Mouse (Mus musculus) liver, embryonic 11.5 days (tissue): Measurements from ENCODE around the gene Cd200r1. TPM values are rescaled to one million over a fixed set of nuclear protein-coding genes. Genes with fewer than 3 reads are reported as not detected.
"Not testable (repeated sequence)": the region's sequence is repeated elsewhere in the genome, so short reads cannot be mapped to it uniquely, and the experiment has no call there.

Experiments
- ATAC-seq: fragments of 200-750 bp; cut with Nextera tagmentation; replicated peaks from 2 replicates; pipeline ENCODE4 v1.8.0; 2017; ENCODE audit warnings: moderate number of reproducible peaks, mild to moderate bottlenecking, moderate TSS enrichment, moderate library complexity; ENCODE audit not compliant: low FRiP score
- DNase-seq: peaks from one replicate; pipeline ENCODE4 v3.0.0-alpha.2; 2017; ENCODE audit warnings: low spot score
- H3K27ac ChIP-seq: fragments of 300-500 bp; sonication (generic); 2 replicates; pipeline ENCODE4 v1.5.1; 2014; ENCODE audit warnings: mild to moderate bottlenecking, low read depth, low read length, control low read depth
- H3K27me3 ChIP-seq: fragments of 300-500 bp; sonication (generic); replicated peaks from 2 replicates; pipeline ENCODE4 v1.6.1; 2014; ENCODE audit warnings: low read length, mixed read lengths; ENCODE audit not compliant: control insufficient read depth, insufficient read depth
- H3K36me3 ChIP-seq: fragments of 300-500 bp; sonication (generic); 2 replicates; pipeline ENCODE4 v1.6.1; 2014; ENCODE audit warnings: mild to moderate bottlenecking, low read length, moderate library complexity, mixed read lengths; ENCODE audit not compliant: control insufficient read depth, insufficient read depth
- H3K4me1 ChIP-seq: fragments of 300-500 bp; sonication (generic); replicated peaks from 2 replicates; pipeline ENCODE4 v1.6.1; 2014; ENCODE audit warnings: low read length, mixed read lengths; ENCODE audit not compliant: control insufficient read depth, insufficient read depth
- H3K4me2 ChIP-seq: fragments of 300-500 bp; sonication (generic); 2 replicates; pipeline ENCODE4 v1.6.1; 2014; ENCODE audit warnings: mild to moderate bottlenecking, control low read depth, moderate library complexity
- H3K4me3 ChIP-seq: fragments of 300-500 bp; sonication (generic); 2 replicates; pipeline ENCODE4 v1.5.1; 2014; ENCODE audit warnings: low read depth, low read length, control low read depth
- H3K9ac ChIP-seq: fragments of 300-500 bp; sonication (generic); 2 replicates; pipeline ENCODE4 v1.6.1; 2014; ENCODE audit warnings: low read depth, low read length, control low read depth
- H3K9me3 ChIP-seq: fragments of 300-500 bp; sonication (generic); 2 replicates; pipeline ENCODE4 v1.6.1; 2016; ENCODE audit warnings: low read length, inconsistent platforms, mixed read lengths; ENCODE audit not compliant: control insufficient read depth
- WGBS: fragments of 180-500 bp; shearing (Covaris S2); extraction: QIAGEN DNeasy Blood & Tissue Kit; methylation state at CpG from one replicate; pipeline ENCODE4 v1.1.7; 2014; 5-methylcytosine and 5-hydroxymethylcytosine counted together
- polyA plus RNA-seq: library from polyadenylated mRNA; unstranded; fragments of >200 nt; fragmentation: Nextera tagmentation; extraction: Ambion mirVana; gene quantifications from 2 replicates; pipeline ENCODE4 v1.2.1, GENCODE M21; 2014

Cd200r1 gene
- polyA plus RNA-seq, 1 experiment from 2014 or later: 5.9 TPM

- ATAC-seq (no peak), DNase-seq (no peak)
- H3K4me1 ChIP-seq: no peaks in the 10 kb centered on the region
- WGBS: 84% methylated on average over 3 of the region's 3 CpGs
- H3K36me3 ChIP-seq: no peaks in the 10 kb centered on the region
- no peaks in the 10 kb centered on the region for H3K27me3 ChIP-seq
- no peak within 1 kb of the TSS for H3K4me2 ChIP-seq
- no peak within 1 kb of the TSS for H3K9ac ChIP-seq
- H3K27ac ChIP-seq: no peak within 1 kb of the TSS
- no peak within 1 kb of the TSS for H3K4me3 ChIP-seq
- H3K9me3 ChIP-seq: no peaks in the 10 kb centered on the region
Observed at GRCm38 (mm10) chr16:44811544-44811943, 46.0 kb downstream of the Cd200r1 start, which contains the start of gene Cd200r4. TSS of gene Cd200r4 (plus strand) at chr16:44811733.

GRCm38 (mm10) chr16:44812468-44813065, 47.0 kb downstream of the Cd200r1 start:
- Histone ChIP-seq H3K9me3 (no peaks in the 10 kb centered on the region), H3K36me3 (no peaks in the 10 kb centered on the region), H3K4me1 (no peaks in the 10 kb centered on the region), H3K4me2 (no peak overlapping the region), H3K9ac (no peak overlapping the region), H3K4me3 (no peak overlapping the region), H3K27me3 (no peaks in the 10 kb centered on the region), H3K27ac (no peak overlapping the region)
- DNase-seq (no peak), ATAC-seq (no peak)
- 79% methylated on average over 6 of the region's 6 CpGs for WGBS

- no peak overlapping the region for H3K27ac ChIP-seq
- DNase-seq: no peak
- no peaks in the 10 kb centered on the region for H3K36me3 ChIP-seq
- no peak overlapping the region for H3K4me3 ChIP-seq
- H3K9me3 ChIP-seq: no peaks in the 10 kb centered on the region
- ATAC-seq: no peak
- H3K4me2 ChIP-seq: no peak overlapping the region
- H3K9ac ChIP-seq: no peak overlapping the region
- no peaks in the 10 kb centered on the region for H3K4me1 ChIP-seq
- no peaks in the 10 kb centered on the region for H3K27me3 ChIP-seq
- 35% methylated on average over 1 of the region's 1 CpGs for WGBS
Observed at GRCm38 (mm10) chr16:44818010-44818409, 52.5 kb downstream of the Cd200r1 start.

- no peak overlapping the region for H3K4me2 ChIP-seq
- H3K4me1 ChIP-seq: no peaks in the 10 kb centered on the region
- H3K27ac ChIP-seq: no peak overlapping the region
- no peaks in the 10 kb centered on the region for H3K27me3 ChIP-seq
- H3K36me3 ChIP-seq: no peaks in the 10 kb centered on the region
- DNase-seq: no peak
- no peak for ATAC-seq
- no peaks in the 10 kb centered on the region for H3K9me3 ChIP-seq
- WGBS: 56% methylated on average over 4 of the region's 4 CpGs
- no peak overlapping the region for H3K4me3 ChIP-seq
- no peak overlapping the region for H3K9ac ChIP-seq
Observed at GRCm38 (mm10) chr16:44820545-44820944, 55.0 kb downstream of the Cd200r1 start.

GRCm38 (mm10) chr16:44832286-44832685, 66.8 kb downstream of the Cd200r1 start:
- DNase-seq: no peak
- 57% methylated on average over 3 of the region's 3 CpGs for WGBS
- H3K4me2 ChIP-seq: no peak overlapping the region
- ATAC-seq: no peak
- no peaks in the 10 kb centered on the region for H3K36me3 ChIP-seq
- H3K4me3 ChIP-seq: no peak overlapping the region
- H3K9ac ChIP-seq: no peak overlapping the region
- H3K27ac ChIP-seq: no peak overlapping the region
- H3K9me3 ChIP-seq: no peaks in the 10 kb centered on the region
- H3K27me3 ChIP-seq: no peaks in the 10 kb centered on the region
- no peaks in the 10 kb centered on the region for H3K4me1 ChIP-seq

- H3K9me3 ChIP-seq, ATAC-seq, H3K36me3 ChIP-seq, H3K9ac ChIP-seq, H3K27me3 ChIP-seq, H3K4me1 ChIP-seq, DNase-seq, H3K27ac ChIP-seq, H3K4me3 ChIP-seq, H3K4me2 ChIP-seq: not testable (repeated sequence)
- 51% methylated on average over 2 of the region's 2 CpGs for WGBS
Observed at GRCm38 (mm10) chr16:44833189-44833588, 67.7 kb downstream of the Cd200r1 start.

Other genes starting within 250 kb of the Cd200r1 start
- 3.6 and 4.7 TPM in 2 replicates for gene Boc, start 206.8 kb upstream of the Cd200r1 start, polyA plus RNA-seq
- 10.1 and 10.4 TPM in 2 replicates for gene Nepro, start 41.4 kb upstream of the Cd200r1 start, polyA plus RNA-seq
- 30.3 and 32.5 TPM in 2 replicates for gene Gtpbp8, start 19.4 kb upstream of the Cd200r1 start, polyA plus RNA-seq
- 0.17 and 0.51 TPM in 2 replicates for gene Cd200r4, start 46.0 kb downstream of the Cd200r1 start, polyA plus RNA-seq
- not detected in 2 replicates for gene Cd200r2, start 101.4 kb downstream of the Cd200r1 start, polyA plus RNA-seq
- 0.58 and 0.64 TPM in 2 replicates for gene Cd200r3, start 177.9 kb downstream of the Cd200r1 start, polyA plus RNA-seq